1 mouse cellular context compared by ENCODE assay signal in the genomic region with DNA sequence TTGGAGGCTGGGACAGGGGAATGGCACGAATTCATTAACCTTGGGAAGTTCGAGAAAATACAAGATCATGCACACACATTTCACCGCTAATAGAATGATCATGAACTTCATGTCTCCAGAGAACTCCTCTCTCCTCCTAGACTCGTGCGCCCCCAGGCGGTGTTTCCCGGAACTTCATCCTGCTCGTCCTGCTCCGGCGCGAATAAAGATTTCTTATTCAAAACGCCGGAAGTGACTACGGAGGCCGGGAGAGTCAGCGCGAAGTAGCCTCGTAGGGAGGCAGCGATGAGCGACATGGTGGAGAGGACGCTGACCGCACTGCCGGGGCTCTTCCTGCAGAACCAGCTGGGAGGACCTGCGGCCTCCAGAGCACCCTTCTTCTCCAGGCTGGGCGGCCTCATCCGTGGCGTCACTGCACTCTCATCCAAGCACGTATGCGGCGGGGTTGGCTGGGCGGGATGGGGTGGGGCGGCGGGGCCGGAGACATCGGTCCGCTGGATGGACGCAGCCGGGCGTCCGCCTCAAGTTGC.
TF ChIP-seq lines count a peak whose summit lies in the region.

A gene (plus strand): TSS at position 249 of the 530 bp plus-strand sequence.

TF ChIP-seq in MEL, 35 proteins besides CTCF, POLR2A, EP300 and RAD21 (continued from another document):
- TF ChIP-seq SIN3A (IDR thresholded peaks at IDR 0.05; ENCODE audit: low read length) (peak; percentile 95), E2F4 (IDR thresholded peaks at IDR 0.05; ENCODE audit: borderline replicate concordance, low read depth, low read length) (no peak), GABPA (IDR thresholded peaks at IDR 0.05; ENCODE audit: low read depth, low read length) (no peak), ZMIZ1 (IDR thresholded peaks at IDR 0.05; ENCODE audit: low read depth, low read length) (0 out of 2 replicates have a peak, but pooled peaks have one; percentile 64), USF2 (IDR thresholded peaks at IDR 0.05; ENCODE audit: borderline replicate concordance in 1 of 2, insufficient read depth in 1 of 2, low read depth in 1 of 2, low read length in 2 of 2) (no peak), JUND (IDR thresholded peaks at IDR 0.05; ENCODE audit: low read depth, low read length) (0 out of 2 replicates have a peak, but pooled peaks have one; percentile 53), GATA1 (IDR thresholded peaks at IDR 0.05; ENCODE audit: low read depth, low read length) (no peak; the same call in 1 of the 2 replicates), MAZ (IDR thresholded peaks at IDR 0.05; ENCODE audit: low read depth, low read length) (0 out of 2 replicates have a peak, but pooled peaks have one; percentile 33), CHD1 (IDR thresholded peaks at IDR 0.05; ENCODE audit: low read depth, low read length) (no peak), MXI1 (IDR thresholded peaks at IDR 0.05; ENCODE audit: low read depth, low read length) (peak; percentile 78; the same call in 1 of the 2 replicates), MAFK (IDR thresholded peaks at IDR 0.05; ENCODE audit: borderline replicate concordance, low read depth, low read length) (no peak), NELFE (IDR thresholded peaks at IDR 0.05; ENCODE audit: low read depth, low read length) (peak; percentile 72), MEF2A (IDR thresholded peaks at IDR 0.05; ENCODE audit: extremely low read depth, insufficient replicate concordance, low read depth, low read length, poor library complexity, severe bottlenecking) (no peak)
